11 mouse cellular contexts compared by ENCODE assay signal in the genomic region with DNA sequence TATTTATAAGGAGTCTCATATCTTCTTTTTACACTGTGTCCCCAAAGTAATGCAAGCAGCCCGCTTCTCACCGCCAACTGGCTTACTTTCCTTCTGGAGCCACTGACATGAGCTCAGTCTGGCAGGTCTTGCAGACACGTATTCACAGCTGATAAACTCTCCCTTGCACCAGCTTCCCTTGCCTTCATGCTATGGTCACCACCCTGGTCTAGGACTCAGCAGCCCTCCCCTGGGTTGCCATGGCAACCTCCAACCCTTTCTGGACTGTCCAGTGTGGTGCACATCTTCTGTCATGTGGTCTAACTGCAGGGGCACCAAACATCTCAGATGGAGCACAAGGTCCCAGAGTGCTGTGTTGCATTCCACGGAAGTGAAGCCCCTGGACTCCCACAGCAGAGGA.
DNase-seq lines count a peak whose midpoint lies in the region; ATAC-seq lines count a peak whose summit lies in the region.
"Had no signal": no experiment of that assay in that cellular context is flagged by ENCODE, and none has a peak within 500 bp of the region (broad histone marks: within the 10 kb centered on the region; RNA-seq: fewer than 3 reads in every experiment).

No protein-coding gene starts in this region.

- no peak for DNase-seq in cerebellum, adult 8-10 months
- peak; percentile 56 for DNase-seq in brain, adult 2 months (ENCODE audit: low read depth, low spot score)
- peak; percentile 22 for DNase-seq in embryo, embryonic 9.5 days (ENCODE audit: extremely low spot score)
- peak; percentile 32 for DNase-seq in mesoderm, embryonic 11.5 days (ENCODE audit: low read depth, low spot score)
- DNase-seq in lung, postnatal 36 days: no peak
- no peak for DNase-seq in kidney, adult 8-10 months
- no peak for DNase-seq in adrenal gland, adult 18-20 months (ENCODE audit: low spot score in 2 of 2)
- DNase-seq: adrenal gland, adult 2 months; lung, adult 18-20 months; right cerebral cortex, postnatal 25 days had no signal

- ATAC-seq in cerebellum, adult (ENCODE audit: insufficient number of reproducible peaks, low FRiP score, low TSS enrichment): peak; percentile 49; the same call in 1 of the 2 replicates

Comparison
In these comparisons a context has a peak if more than half of its experiments do, and no peak if none do; other contexts are left out.
1. DNase-seq: peak in brain, adult 2 months (single experiment), embryo, embryonic 9.5 days (single experiment) and mesoderm, embryonic 11.5 days (single experiment); none in cerebellum, adult 8-10 months (single experiment), lung, postnatal 36 days (single experiment), kidney, adult 8-10 months (0 of 2) and adrenal gland, adult 18-20 months (0 of 2).